Mouse (Mus musculus) erythroid progenitor cell, adult 5-6 weeks (primary cell): ENCODE measurements around the gene Folr2. TPM values are rescaled to one million over a fixed set of nuclear protein-coding genes. Genes with fewer than 3 reads are reported as not detected.

ENCODE experiments used
- ATAC-seq: replicated peaks from 2 replicates; pipeline ENCODE4 v1.8.0; 2016; ENCODE audit warnings: moderate number of reproducible peaks, mild to moderate bottlenecking, moderate TSS enrichment, inconsistent platforms; ENCODE audit not compliant: poor library complexity, low FRiP score, severe bottlenecking
- total RNA-seq, 2 experiments: library from RNA; stranded (forward) in 1 of 2; stranded (reverse) in 1 of 2; fragments of 150-400 nt in 1 of 2; fragments of 186-747, 209-891 nt in 1 of 2; gene quantifications; 2 replicates each; pipeline versions ENCODE4 v1.2.3 to v1.2.4; 2015 to 2017; ENCODE audit warnings: low replicate concordance in 2 of 2

Gene Folr2
- total RNA-seq, 2 experiments from 2014 or later = 10.9 TPM; not detected in 1

DNA sequence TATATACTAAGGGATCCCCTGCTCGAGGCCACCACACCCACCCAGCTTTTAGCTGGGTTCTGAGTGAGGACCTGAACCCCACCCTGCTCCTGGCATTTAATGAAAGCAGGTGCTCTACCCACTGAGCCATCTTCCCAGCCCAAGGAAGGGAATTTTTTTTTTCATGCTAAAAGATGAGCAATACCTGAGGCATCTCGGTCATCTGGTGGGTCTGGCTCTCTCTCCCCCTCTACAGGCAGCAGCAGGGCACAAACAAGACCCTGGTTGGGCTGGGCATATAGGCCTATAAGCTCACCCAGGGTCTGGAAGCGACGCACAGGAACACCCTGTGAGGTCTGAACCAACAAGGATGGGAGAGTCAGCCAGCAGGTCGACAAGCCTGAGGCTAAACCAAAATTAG is 23.6 kb downstream of the Folr2 start:
- ATAC-seq = no peak

DNA sequence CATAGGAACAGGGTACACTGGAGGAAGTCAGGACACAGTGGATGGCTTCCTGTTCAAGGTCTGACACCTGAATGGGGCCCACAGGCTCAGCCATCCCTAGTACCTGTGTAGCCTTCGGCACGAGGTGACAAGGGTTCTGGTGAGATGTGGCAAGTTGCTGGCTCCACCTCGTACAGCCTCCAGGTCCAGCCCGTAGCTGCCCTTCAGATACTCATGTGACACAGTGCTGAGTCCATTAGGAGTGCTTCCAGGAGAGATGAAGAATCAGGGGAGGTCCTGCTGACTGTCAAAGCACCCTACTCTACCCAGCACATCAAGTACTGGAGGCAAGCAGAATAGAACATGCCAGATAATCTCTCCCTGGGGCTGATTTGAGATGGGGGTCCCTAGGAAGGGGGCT is 24.6 kb downstream of the Folr2 start:
- no peak for ATAC-seq

DNA sequence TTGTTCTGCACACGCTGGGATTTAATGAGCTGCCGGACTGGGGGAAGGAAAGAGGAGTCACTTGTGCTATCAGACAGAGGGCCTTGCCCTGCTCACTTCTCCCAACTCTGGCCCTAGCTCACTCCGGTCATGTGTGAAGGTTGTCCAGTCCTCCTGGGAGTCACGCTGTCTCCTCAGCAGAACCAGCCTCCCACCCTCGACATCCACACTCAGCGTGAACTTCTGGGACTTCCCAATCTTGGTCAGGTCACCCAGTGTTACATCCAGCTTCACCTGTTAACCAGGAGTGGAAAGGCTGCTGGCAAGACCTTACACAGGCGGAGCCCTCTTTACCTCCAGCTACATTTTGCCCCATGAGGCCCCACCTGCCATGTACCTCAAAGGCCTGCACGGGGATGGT is 25.6 kb downstream of the Folr2 start:
- no peak for ATAC-seq

- ATAC-seq = no peak
Observed at GRCm38 (mm10) chr7:101830373-101830772, 26.6 kb downstream of the Folr2 start.

- ATAC-seq = no peak
Observed at GRCm38 (mm10) chr7:101823758-101824630, 33.0 kb downstream of the Folr2 start.

DNA sequence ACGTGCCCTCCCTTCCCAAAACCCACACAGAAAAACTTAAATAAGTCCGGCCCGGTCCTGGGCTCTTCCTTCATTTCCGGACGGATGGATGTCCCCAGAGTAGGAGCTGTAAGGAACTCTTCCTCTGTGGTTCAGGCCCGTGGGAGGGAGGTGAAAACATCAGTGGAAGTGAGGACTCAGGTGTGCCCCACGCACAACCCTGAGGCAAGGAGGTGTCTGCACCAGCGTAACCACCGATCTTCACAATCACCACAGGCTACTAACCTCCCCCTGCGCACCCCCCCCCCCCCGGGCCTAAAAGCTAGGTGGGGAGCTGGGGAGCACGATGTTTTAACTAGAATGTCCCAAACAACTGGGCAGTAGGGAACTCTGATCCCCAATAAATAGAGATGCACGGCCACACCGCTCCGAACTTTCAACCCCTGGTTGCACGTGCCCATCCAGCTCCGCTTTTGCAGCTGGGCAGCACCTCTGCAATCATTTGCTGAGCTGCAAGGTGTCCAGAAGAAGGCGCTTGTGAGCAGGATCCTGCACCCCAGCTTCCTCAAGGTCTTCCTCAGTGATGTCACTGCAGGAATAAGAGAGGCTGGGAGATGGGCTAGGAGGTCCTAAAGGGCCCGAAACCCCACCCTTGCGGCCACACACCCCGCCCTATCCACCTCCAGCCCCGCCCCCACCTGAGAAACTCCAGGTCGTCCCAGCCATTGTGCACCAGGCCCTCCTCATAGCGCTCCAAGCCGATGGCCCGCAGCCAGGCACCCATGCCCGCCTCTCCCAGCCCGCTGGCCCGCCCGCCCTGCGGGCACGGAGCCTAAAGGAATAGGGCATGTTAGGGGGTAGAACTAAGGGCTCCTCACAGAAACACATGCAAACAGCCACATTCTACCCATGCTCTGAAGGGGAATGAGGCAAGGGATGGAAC is 33.9 kb downstream of the Folr2 start:
- ATAC-seq = no peak

DNA sequence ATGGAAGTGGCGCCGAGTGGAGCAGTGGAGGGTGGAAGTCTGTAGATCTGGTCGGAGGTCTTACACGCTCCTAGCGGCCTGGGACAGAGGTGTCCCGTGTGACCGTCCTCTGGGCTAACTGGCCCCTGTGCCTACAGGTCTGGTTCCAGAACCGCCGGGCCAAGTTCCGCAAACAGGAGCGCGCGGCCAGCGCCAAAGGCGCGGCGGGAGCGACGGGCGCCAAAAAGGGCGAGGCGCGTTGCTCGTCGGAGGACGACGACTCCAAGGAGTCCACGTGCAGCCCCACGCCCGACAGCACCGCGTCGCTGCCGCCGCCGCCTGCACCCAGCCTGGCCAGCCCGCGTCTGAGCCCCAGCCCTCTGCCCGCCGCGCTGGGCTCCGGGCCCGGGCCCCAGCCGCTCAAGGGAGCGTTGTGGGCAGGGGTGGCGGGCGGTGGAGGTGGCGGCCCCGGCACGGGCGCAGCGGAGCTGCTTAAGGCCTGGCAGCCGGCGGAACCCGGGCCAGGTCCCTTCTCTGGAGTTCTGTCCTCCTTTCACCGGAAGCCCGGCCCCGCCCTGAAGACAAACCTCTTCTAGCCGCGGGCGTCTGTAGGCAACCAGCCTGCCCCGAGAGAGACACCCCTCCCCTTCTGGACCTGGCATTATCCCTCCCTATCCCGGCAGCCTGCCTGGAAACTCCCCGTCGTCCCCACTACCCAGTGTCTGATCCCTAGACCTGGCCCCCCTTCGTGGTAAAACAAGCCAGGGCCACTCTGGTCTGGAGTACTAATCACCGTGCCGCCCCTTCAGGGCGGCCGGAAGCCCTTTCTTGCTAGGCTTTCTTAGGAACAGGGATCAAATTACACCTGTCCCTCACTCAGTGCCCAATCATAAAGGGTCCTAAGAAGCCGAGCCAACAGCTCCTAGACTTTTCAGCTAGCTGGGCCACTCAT is 35.2 kb downstream of the Folr2 start:
- no peak for ATAC-seq

DNA sequence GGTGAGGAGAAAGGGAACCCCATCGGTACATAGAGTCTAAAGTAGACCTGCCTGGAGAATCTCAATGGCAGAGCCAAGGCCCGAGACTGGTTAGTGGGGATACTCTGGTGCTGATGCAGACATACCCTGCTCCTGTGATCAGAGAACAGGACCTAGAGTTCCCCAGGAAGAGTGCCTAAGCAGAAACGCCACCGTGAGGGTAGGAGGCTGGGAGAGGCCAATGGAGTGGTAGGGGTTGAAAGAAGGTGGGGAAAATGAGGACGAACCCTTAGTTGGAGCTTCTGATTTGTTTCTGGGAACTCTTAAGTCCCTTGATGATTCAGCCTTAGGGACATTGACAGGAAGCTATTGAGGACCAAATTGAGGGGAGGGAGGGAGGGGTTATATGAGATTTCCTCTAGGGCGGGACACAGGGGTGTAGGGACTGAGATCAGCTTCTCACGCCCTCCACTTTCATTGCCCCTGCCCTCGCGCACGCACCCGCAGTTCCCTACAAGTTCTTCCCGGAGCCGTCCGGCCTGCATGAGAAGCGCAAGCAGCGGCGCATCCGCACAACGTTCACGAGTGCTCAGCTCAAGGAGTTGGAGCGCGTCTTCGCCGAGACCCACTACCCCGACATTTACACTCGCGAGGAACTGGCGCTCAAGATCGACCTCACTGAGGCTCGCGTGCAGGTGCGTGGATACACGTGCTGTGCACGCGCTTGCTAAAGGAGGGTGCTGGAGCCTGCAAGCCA is 36.5 kb downstream of the Folr2 start:
- no peak for ATAC-seq

DNA sequence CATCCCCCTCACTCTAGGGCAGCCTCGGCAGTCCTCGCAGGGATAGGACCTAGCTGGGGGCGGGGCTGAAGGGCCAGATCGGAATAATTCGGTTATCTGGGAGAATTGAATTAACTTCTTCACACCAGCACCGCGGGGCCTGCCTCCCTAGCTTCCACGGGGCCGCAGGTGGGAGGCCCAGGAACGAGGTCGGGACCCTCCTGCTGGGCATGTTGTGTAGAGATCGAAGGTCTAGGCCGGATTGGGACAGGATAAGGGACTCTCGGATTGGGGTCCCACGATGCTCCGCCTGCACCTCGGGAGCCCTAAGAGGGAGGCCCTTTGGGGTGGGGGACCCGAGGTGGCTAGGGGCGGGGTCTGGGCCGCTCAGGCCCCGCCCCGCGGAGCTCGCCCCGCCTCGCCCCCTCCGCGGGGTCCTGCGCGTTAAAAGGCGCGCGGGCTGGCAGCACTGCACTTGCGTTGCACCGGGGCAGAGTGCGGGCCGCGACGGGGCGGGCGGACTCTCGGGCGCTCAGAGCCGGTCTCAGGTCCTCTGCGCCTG is 39.1 kb downstream of the Folr2 start, which contains the start of gene Phox2a:
Gene Phox2a (plus strand): TSS at position 453 of the 541 bp plus-strand sequence.
- no peak for ATAC-seq

Other genes with a start within 250 kb of the Folr2 start
- gene Clpb, start 193.6 kb downstream of the Folr2 start, total RNA-seq (2015; ENCODE audit: low replicate concordance) = 0.84 and 1.4 TPM in 2 replicates
- 1.3 and 9.0 TPM in 2 replicates for gene Clpb, start 193.6 kb downstream of the Folr2 start, total RNA-seq (2017; ENCODE audit: low replicate concordance)
- not detected in 2 replicates for gene Phox2a, start 38.9 kb downstream of the Folr2 start, total RNA-seq (2015; ENCODE audit: low replicate concordance)
- gene Phox2a, start 38.9 kb downstream of the Folr2 start, total RNA-seq (2017; ENCODE audit: low replicate concordance) = not detected in 2 replicates
- gene Inppl1, start 19.0 kb downstream of the Folr2 start, total RNA-seq (2015; ENCODE audit: low replicate concordance) = 6.1 and 18.9 TPM in 2 replicates
- 0.68 and 2.2 TPM in 2 replicates for gene Inppl1, start 19.0 kb downstream of the Folr2 start, total RNA-seq (2017; ENCODE audit: low replicate concordance)
- gene Anapc15, start 6.5 kb upstream of the Folr2 start, total RNA-seq (2015; ENCODE audit: low replicate concordance) = 51.9 and 60.8 TPM in 2 replicates
- 34.3 and 39.8 TPM in 2 replicates for gene Anapc15, start 6.5 kb upstream of the Folr2 start, total RNA-seq (2017; ENCODE audit: low replicate concordance)
- gene Folr1, start 13.6 kb upstream of the Folr2 start, total RNA-seq (2015; ENCODE audit: low replicate concordance) = not detected in 2 replicates
- not detected in 2 replicates for gene Folr1, start 13.6 kb upstream of the Folr2 start, total RNA-seq (2017; ENCODE audit: low replicate concordance)
- 26.8 and 44.7 TPM in 2 replicates for gene Lamtor1, start 48.7 kb upstream of the Folr2 start, total RNA-seq (2015; ENCODE audit: low replicate concordance)
- 19.9 and 28.5 TPM in 2 replicates for gene Lamtor1, start 48.7 kb upstream of the Folr2 start, total RNA-seq (2017; ENCODE audit: low replicate concordance)
- gene Tomt, start 49.2 kb upstream of the Folr2 start, total RNA-seq (2015; ENCODE audit: low replicate concordance) = not detected in 2 replicates
- not detected in 2 replicates for gene Tomt, start 49.2 kb upstream of the Folr2 start, total RNA-seq (2017; ENCODE audit: low replicate concordance)
- gene Lrrc51, start 76.7 kb upstream of the Folr2 start, total RNA-seq (2015; ENCODE audit: low replicate concordance) = 6.1 TPM in 1 of 2 replicates, not detected in the other
- 4.6 TPM in 1 of 2 replicates, not detected in the other for gene Lrrc51, start 76.7 kb upstream of the Folr2 start, total RNA-seq (2017; ENCODE audit: low replicate concordance)
- 177 and 218 TPM in 2 replicates for gene Numa1, start 76.9 kb upstream of the Folr2 start, total RNA-seq (2015; ENCODE audit: low replicate concordance)
- 324 and 405 TPM in 2 replicates for gene Numa1, start 76.9 kb upstream of the Folr2 start, total RNA-seq (2017; ENCODE audit: low replicate concordance)
- 10.1 and 23.5 TPM in 2 replicates for gene Il18bp, start 161.5 kb upstream of the Folr2 start, total RNA-seq (2015; ENCODE audit: low replicate concordance)
- 3.7 and 10.2 TPM in 2 replicates for gene Il18bp, start 161.5 kb upstream of the Folr2 start, total RNA-seq (2017; ENCODE audit: low replicate concordance)
- 5.0 and 16.2 TPM in 2 replicates for gene Rnf121, start 208.3 kb upstream of the Folr2 start, total RNA-seq (2015; ENCODE audit: low replicate concordance)
- gene Rnf121, start 208.3 kb upstream of the Folr2 start, total RNA-seq (2017; ENCODE audit: low replicate concordance) = 7.5 and 14.1 TPM in 2 replicates
- gene Xndc1, start 208.3 kb upstream of the Folr2 start, total RNA-seq (2015; ENCODE audit: low replicate concordance) = 22.7 and 23.1 TPM in 2 replicates
- 10.2 and 22.6 TPM in 2 replicates for gene Xndc1, start 208.3 kb upstream of the Folr2 start, total RNA-seq (2017; ENCODE audit: low replicate concordance)
- gene Xntrpc, start 208.5 kb upstream of the Folr2 start, total RNA-seq (2015; ENCODE audit: low replicate concordance) = 1.3 TPM in 1 of 2 replicates, not detected in the other
- gene Xntrpc, start 208.5 kb upstream of the Folr2 start, total RNA-seq (2017; ENCODE audit: low replicate concordance) = 0.61 and 1.0 TPM in 2 replicates
- gene Trpc2, start 225.9 kb upstream of the Folr2 start, total RNA-seq (2015; ENCODE audit: low replicate concordance) = 2.5 TPM in 1 of 2 replicates, not detected in the other
- gene Trpc2, start 225.9 kb upstream of the Folr2 start, total RNA-seq (2017; ENCODE audit: low replicate concordance) = 0.83 TPM in 1 of 2 replicates, not detected in the other
- gene Art1, start 244.5 kb upstream of the Folr2 start, total RNA-seq (2015; ENCODE audit: low replicate concordance) = not detected in 2 replicates
- gene Art1, start 244.5 kb upstream of the Folr2 start, total RNA-seq (2017; ENCODE audit: low replicate concordance) = not detected in 2 replicates